Mouse (Mus musculus) spleen, adult 18-20 months (tissue): ENCODE measurements around the gene Olfr811.

Source experiments
- DNase-seq, 2 experiments: peaks; one replicate each; pipeline ENCODE4 v3.0.0; 2022; ENCODE audit warnings: mixed read lengths in 2 of 2

Olfr811 gene

DNA sequence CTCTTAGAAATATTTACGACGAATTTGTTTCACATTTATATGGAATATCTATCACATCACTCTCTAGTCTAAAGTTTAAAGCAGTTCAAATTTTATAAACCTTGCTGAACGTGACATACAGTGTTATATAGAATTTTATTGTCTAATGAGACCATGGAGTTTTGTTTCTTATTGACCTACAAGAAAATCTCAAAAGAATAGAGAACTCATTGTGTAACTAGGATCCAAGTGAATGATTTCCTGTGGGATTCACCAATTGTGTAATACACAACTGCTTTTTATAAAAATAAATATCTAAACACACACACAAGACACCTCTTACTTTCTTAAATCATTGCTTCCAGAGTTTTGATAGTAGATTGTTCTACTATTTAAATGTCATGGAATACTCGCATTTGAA, at the start of gene Olfr811:
Gene Olfr811, minus strand, starts transcription at position 101 of the 400 bp plus-strand sequence.
- no peak for DNase-seq

GRCm38 (mm10) chr10:129847343-129847742, 43.1 kb upstream of the Olfr811 start:
- no peak for DNase-seq

- DNase-seq, result no peak
Measured at GRCm38 (mm10) chr10:129845994-129846393, 41.8 kb upstream of the Olfr811 start, which contains the start of gene Olfr812. Gene Olfr812, minus strand, starts transcription at chr10:129846094.

DNA sequence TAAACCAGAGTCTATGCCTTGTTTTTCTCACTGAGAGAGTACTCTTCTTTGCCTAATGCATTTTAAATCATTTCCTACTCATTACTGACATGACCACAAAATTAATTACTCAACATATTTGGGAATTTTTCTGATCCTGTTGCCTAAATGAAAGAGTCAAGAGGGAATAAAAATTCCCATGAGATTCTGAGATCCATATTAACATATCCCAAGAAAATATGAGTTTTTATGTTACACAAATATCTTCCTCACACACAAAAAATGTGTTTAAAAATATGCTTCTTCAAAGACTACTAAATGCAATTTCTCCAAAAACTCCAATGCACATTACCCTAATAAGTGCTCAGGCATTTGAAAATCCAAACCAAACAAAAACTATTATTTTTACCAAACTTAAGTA, 9.4 kb downstream of the Olfr811 start, which contains the start of gene Olfr810:
Gene Olfr810, minus strand, starts transcription at position 101 of the 400 bp plus-strand sequence.
- DNase-seq, result no peak

- DNase-seq, result no peak
Measured at GRCm38 (mm10) chr10:129778123-129778522, 26.1 kb downstream of the Olfr811 start.

GRCm38 (mm10) chr10:129774338-129774737, 29.9 kb downstream of the Olfr811 start, which contains the start of gene Olfr809:
Gene Olfr809, plus strand, starts transcription at chr10:129774638.
- no peak for DNase-seq

DNA sequence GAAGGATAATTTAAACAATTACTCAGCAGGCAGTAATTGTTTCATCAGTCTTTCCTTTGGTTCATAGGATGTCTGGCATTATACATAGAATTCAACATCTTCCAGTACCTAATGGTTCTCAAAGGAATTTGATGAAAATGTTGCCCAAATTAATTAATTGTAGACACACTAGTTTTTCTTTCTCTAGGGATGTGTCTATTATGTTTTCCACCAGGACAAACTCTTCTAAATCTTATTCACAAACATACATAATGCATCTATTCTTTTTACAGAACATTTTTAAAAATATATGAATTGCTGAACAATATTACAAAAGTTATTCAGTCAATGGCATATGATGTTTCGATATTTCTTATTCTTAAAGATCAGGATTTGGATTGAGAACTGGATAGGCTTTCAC, 39.0 kb downstream of the Olfr811 start, which contains the start of gene Olfr808:
Gene Olfr808, plus strand, starts transcription at position 301 of the 400 bp plus-strand sequence.
- DNase-seq, result no peak

- no peak for DNase-seq
Measured at GRCm38 (mm10) chr10:129757693-129758092, 46.5 kb downstream of the Olfr811 start, which contains the start of gene Olfr807. Gene Olfr807, minus strand, starts transcription at chr10:129757793.
